Mouse (Mus musculus): ENCODE data around the gene Farp1. TPM values are rescaled to one million over a fixed set of nuclear protein-coding genes. Genes with fewer than 3 reads are reported as not detected.
"Not testable (repeated sequence)": the region's sequence is repeated elsewhere in the genome, so short reads cannot be mapped to it uniquely, and the experiment has no call there.

Farp1 gene
- total RNA-seq, 2 experiments from 2014 or later: 83.5 to 105 TPM

DNA sequence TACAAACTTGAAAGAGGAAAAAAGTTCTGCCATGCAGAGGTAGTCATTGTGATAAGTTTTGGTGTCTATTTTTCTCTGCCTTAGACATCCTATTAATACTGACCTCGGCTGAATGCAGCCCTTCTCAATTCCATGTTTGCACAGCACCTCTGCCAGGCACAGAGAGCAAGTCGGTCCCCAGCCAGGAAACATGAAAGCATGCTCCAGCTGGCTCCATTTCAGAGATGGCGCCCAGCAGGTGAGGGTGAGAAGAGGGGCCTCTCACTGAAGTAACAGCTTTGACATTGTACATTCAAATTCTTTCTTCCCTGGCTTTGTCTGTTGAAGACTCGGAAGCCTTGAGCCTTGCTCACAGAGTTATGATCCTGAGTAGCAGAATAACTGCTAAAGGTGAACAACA lies 140.9 kb downstream of the Farp1 start:
- DNase-seq (ENCODE audit: extremely low spot score in 1 of 2, low spot score in 1 of 2): no peak

DNA sequence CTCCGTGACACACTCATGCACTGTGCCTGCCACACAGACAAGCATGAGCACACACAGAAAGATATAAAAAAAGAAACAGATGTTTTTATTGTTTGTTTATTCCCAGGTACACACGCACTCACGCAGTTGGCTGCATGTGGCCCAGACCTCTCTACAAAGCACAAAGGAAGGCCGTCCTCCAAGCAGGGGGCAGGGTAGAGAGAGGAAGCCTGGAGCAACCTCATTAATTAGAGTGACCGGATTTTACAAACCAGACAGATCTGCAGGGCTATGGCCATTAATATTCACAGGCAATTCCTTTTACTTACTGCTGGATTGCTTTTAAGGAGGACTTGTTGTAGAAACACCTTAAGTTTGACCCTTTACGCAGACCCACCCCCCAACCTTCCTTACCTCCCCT lies 142.9 kb downstream of the Farp1 start:
- no peak for DNase-seq (ENCODE audit: extremely low spot score in 1 of 2, low spot score in 1 of 2)

DNA sequence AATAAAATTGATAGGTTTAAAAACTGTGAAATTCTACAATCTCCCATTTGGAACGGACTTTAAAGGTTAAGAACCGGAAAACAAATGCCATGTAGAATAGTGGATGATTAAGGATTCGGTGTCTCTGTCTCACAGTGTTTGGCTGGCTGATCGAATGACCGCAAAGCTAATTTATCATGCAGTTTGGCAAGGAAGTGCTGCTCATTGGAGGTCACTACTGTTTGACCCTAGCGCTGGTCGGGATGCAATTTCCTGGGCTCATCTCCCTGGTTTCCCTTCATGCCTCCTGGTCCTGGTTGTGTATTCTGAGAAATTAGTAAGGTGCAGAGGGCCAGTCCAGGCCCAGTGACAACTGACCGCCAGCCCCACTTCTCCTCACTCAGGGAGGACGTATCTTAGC lies 145.6 kb downstream of the Farp1 start:
- DNase-seq (ENCODE audit: extremely low spot score in 1 of 2, low spot score in 1 of 2): no peak

DNA sequence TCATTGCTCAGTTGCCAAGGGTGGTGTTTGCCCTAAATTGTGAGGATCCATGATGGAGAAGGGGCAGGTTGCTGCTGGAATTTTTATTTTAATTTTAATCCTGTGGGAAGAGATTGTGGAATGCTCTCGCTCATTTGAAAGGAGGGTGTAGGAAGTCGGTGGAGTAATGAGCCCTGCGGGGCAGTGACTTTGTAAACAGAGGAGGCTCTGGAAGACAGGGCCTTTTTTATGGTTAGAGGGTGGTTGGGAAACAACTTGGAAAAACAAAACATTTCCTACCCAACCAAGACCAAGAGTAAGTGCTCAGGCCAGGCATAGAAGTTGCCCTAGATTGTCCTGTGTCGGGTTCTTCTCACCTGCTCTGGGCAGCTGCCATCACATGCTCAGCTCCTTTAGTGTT lies 146.8 kb downstream of the Farp1 start:
- no peak for DNase-seq (ENCODE audit: extremely low spot score in 1 of 2, low spot score in 1 of 2)

DNA sequence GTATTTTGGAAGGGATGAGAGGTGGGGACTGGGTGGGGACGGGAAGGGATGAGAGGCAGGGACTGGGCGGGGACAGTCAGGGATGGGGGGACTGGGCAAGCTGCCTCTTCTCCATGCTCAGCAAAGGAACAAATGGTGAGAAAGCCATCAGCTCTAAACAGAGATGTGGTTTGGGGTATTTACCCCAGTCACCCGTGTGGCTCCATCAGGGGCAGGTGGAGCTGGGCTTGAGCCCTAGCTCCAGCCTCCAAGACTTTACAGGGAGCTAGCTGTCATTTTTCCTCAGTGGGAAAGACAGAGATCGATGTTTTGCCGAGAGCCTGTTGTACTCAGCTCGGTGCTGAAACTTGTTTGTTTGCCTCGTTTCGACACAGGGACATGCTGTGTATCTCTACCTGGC lies 148.0 kb downstream of the Farp1 start:
- DNase-seq (ENCODE audit: extremely low spot score in 1 of 2, low spot score in 1 of 2): no peak

DNA sequence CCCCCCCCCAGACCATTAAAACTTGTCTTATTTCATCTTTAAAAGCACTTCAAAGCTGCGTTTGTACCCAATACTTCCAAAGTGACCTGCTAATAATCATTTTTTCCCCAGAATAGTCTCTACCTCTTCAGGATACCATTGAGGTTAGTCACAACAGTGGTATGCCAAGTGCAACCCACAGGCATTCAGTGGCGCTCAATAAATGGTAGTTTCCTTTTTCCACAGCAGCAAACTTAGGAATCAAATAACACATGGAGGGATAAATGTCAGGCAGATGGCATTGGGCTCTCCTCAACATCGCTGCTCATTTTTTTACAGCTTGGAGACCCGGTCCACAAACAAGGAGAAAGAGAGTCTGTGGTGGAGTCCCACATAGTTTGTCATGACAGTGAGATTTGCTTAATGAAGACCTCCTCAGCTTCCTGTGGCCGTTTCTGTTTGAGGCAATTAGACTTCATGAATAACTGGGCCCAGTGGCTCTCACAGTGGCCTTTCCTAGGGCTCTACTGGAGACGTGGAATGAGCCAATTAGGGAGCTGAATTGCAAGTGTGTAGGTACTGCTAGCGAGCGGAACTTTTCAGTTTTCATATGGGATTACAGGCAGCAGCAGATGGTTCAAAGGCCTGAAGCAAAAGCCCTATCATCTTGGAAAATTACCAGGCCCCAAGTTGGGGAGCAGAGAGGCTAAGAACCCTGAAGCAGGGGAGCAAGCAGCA lies 148.6 kb downstream of the Farp1 start:
- DNase-seq (ENCODE audit: extremely low spot score in 1 of 2, low spot score in 1 of 2): no peak

DNA sequence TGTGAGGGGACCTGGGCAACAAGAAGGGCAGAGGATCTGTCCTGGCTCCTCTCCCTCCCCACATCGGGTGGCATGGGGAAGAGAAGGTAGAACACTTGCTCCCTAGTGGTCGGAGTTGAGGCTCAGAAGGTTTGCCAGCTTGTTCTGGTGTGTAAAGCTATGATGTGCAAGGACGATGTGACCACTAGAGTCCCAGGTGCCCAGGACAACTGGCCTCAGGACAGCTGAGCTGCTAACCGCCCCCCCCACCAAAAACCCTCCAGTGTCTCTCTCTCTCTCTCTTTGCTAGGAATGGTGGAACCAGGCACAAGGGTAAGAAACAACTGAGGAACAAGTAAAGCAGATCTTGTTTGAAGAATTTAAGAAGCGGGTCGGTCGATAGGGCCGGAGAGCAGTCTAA lies 149.4 kb downstream of the Farp1 start:
- DNase-seq (ENCODE audit: extremely low spot score in 1 of 2, low spot score in 1 of 2): no peak

DNA sequence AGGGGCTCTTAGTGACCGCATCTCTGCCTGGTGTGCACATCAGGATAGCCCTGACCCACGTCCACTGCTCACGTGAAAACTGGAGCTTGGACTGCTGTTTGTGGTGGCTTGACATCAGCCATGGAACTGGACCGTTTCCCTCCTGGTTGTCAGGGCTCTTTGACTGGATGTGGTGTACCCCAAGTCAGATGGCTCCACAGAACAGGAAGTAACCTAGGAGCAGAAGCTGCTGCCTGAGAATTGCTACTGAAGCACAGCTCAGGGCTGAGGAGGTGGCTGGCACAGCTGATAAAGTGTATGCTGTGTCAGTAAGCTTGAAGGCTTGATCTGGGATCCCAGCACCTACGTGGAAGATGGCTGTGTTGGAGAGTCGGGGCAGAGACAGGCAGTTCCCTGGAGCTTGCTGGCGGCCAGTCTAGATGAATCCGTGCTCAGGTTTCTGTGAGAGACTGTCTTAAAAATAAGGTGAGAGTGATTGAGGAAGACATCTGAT lies 151.4 kb downstream of the Farp1 start:
- no peak for DNase-seq (ENCODE audit: extremely low spot score in 1 of 2, low spot score in 1 of 2)

DNA sequence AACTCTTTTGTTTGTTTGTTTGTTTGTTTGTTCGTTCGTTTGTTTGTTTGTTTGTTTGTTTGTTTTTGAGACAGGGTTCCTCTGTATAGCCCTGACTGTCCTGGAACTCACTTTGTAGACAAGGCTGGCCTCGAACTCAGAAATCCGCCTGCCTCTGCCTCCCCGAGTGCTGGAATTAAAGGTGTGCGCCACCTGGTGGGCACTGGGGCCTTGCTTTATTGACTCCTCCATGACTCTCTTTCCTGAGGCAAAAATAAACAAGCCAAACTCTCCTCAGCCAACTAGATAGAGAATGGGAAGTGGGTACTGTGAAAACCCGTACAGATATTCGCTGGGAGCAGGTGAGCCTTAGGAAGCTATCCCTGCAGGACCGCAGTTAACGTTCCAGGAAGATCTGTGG lies 154.8 kb downstream of the Farp1 start:
- DNase-seq (ENCODE audit: extremely low spot score in 1 of 2, low spot score in 1 of 2): not testable (repeated sequence)

DNA sequence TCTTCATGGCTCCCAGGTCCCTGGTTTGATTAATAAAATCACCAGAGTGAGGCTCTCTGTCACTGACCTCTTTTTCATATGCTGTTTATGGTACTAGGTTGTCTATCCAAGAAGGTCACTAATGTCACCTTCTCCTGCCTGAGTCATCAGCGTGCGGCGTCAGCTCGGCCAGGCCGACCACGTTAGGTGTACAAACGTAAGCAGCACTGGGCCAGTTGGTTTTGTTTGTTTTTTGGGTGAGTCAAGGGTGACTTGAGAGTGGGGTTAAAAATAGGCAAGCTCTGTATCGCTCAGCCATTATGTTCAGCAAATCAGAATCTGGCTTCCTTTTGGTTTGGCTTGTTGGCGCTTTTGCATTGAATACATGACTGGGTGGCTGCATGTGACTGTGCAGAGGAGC lies 155.4 kb downstream of the Farp1 start:
- DNase-seq (ENCODE audit: extremely low spot score in 1 of 2, low spot score in 1 of 2): no peak

DNA sequence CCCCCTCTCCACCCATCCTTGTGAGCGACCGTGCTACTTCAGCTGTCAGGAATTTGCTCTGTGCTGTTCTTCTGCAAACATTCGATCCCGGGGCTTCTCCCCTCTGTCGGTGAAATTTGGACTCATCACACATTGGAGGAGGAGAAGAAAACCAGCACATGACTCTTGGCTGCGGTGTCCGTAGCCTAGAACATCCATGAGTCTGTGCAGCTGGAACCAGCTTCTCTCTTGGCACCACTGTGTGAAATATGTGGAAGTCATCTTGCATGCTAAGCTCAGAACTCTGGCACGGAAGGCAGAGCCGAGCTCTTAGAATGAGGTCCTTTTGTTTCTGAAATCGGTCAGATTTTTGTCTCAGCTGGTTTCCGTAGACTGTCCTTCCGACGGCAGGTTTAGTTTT lies 156.7 kb downstream of the Farp1 start:
- DNase-seq (ENCODE audit: extremely low spot score in 1 of 2, low spot score in 1 of 2): no peak

DNA sequence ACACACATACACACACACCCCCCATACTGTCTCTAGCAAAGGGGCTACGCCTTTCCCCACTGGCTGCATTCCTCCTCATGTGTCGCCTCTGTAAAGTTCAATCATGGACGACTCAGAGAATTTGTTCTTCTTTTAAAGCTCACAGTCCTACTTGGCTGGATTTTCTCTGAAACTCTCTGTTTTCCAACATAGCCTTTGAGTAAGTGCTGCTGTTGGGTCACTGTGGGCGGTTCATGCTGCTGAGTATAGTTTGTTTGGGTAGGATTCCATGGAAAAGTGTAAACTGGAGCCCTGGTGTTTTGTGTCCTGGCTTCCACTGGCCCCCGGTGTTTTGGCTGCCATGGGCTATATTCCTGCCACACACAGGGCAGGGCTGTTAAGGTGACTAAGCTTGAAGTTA lies 157.4 kb downstream of the Farp1 start:
- DNase-seq (ENCODE audit: extremely low spot score in 1 of 2, low spot score in 1 of 2): no peak

DNA sequence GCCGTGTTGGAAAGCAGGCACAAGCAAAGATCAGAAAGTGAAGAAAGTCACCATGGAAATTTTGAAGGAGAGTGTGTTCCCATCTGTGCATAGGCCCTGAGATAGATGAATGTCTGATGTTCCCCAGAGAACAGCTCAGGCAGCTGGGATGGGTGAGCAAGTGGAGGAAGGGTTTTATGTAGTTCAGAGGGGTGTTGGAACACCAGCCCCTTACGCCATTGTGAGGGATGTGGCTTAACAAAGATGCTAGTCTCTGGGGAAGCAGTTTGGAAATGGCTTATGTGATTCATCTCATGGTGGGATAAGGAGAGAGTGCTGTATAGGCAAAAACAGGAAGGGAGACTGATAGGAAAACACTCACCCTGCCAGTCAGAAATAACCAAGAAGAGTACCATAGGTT lies 159.0 kb downstream of the Farp1 start:
- DNase-seq (ENCODE audit: extremely low spot score in 1 of 2, low spot score in 1 of 2): no peak

DNA sequence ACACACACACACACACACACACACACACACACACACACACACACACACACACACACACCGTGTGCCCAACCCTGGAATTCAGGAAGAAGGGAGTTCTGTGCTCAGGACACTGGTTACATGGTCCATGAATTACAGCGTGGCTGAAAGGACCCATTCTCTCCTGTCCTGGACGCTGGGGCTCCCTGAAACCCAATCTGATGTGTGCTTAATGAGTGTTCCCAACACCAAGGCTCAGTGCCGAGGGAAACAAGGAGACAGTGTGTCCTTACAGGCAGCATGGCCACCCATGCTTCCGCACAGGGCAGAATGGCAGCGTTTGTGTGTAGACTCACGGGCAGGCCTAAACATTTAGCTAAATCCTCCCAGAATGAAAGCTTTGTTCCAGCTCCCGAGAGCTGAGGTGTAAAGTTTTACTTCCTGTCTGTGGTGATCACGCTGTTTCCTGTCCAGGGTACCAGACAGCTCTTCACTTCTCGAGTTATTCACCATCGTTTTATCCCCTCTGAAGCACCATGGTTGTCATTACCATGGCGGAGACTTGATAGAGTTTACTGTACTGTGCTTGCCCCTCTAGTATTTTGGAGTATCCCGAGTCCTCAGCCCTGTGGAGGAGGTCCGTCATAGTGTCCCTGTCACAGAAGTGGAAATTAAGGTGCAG lies 164.0 kb downstream of the Farp1 start:
- DNase-seq (ENCODE audit: extremely low spot score in 1 of 2, low spot score in 1 of 2): no peak

DNA sequence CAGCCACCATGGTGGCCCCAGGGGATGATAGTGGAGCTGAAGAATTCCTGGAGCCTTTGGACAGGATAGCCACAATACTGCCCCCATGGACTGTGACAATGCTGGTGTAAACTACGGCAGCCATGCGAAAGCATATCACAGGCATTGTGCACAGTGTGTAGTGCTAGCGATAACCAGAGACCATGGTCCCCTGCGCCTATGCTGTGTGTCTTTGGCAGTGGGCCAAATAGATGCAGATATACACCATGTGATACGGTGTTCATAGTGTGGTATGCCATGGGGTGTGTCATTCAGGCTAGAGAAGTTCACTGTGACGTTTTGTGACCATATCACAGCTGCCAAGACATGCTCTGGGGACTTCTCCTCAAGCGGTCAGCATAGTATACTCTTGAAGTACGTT lies 164.8 kb downstream of the Farp1 start:
- DNase-seq (ENCODE audit: extremely low spot score in 1 of 2, low spot score in 1 of 2): no peak

DNA sequence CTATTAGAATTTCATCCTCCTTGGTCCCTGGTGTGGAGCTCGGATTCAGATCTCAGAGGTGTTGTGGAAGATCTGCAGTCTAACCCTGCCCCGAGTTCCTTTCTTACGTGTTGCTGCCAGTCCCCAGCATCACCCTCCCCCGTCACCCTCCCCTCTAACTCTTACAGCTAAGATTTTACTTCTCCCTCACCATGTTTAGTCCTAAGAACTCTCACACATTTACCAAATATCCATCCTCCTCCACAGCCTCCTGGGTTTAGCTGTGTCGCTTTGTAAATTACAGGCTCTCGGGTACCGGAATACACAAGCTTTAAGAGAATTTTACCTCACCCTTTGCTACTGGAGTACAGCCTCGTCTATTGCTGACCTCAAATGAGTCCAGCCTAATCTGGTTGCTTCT lies 165.4 kb downstream of the Farp1 start:
- DNase-seq (ENCODE audit: extremely low spot score in 1 of 2, low spot score in 1 of 2): no peak

DNA sequence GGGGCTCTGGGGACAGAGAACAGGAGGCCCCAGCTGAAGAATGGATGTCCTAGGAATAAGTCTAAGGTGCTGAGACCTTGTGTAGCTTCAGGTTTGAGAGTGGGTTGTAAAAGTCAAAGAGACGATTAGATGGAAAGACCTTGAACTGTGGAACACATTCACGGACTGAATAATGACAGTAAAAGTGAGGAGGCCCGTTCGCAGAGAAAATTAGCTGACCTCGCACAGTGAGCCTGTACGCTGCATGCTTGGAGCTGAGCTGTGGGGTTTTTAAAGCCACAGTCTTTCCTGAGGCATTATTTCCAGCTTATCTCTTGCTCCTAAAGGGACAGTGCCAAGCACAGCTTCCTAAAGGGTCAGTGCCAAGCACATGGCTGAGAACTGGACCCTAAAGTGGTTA lies 166.2 kb downstream of the Farp1 start:
- no peak for DNase-seq (ENCODE audit: extremely low spot score in 1 of 2, low spot score in 1 of 2)

DNA sequence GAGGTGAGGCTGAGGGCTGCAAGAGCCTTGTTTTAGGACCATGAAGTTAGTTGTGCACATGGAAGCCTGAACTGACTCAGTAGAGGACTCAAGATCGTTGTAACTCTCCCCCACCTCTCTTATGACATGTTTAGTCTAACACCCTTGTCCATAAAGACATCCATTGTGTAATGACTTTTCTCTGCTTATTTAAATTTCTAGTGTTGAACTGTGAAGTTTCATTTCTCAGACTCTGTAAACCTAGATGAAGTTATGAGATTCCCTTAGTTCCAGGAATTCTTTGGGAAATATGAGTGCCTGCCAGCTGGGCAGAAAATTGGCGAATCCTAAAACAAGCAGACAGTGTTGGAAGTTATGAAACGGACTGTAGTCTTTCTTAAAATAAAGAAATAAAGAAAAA lies 170.5 kb downstream of the Farp1 start:
- no peak for DNase-seq (ENCODE audit: extremely low spot score in 1 of 2, low spot score in 1 of 2)

DNA sequence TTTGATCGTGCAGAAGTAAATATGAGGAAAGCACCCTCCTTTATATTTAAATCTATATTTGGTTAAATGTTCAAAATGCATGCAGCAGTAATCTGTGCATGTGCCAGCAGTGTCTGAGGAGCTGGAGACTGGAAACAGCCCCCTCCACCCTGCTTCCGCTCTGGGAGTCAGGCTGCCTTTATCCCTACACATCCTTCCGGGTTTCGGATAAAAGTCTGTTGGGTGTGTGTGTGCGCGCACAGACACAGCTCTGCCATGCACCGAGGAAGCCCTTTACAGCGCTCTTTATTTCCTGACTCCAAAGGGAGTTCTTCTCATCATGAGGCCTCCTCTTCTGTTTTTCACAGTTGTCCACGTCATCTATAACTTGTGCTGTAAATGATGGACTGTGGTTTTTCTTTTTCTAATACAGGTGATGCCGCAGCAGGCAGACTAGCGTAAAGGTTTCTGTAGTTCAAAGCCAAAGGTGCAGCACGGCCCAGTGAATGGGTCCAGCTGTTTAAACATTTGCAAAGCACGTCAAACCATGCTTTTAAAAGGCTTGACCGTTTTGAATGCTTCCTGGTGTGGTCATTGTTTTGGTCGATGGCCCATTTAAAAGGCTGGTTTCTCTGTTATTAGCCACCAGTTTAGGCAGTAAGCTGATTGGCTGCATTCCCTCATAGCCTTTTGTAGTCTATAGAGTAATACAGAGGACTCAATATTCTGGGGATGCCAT lies 172.6 kb downstream of the Farp1 start:
- DNase-seq (ENCODE audit: extremely low spot score in 1 of 2, low spot score in 1 of 2): no peak

DNA sequence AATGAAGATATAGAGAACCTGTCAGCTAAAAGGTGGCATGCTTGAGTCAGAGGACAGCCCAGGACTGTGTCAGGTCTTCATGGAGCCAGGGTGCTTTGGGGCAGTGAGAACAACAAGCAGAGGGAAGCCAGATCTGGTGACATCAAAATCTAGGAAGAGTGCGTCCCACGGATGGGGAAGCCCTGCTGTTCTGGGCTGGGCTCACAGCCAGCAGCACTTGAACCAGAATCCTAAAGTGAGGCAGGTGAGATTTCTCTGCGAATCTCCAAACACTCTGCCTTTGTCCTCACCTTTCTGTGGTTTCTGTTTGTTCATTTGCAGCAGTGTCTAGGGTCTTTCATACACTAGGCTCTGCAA lies 173.1 kb downstream of the Farp1 start:
- no peak for DNase-seq (ENCODE audit: extremely low spot score in 1 of 2, low spot score in 1 of 2)

DNA sequence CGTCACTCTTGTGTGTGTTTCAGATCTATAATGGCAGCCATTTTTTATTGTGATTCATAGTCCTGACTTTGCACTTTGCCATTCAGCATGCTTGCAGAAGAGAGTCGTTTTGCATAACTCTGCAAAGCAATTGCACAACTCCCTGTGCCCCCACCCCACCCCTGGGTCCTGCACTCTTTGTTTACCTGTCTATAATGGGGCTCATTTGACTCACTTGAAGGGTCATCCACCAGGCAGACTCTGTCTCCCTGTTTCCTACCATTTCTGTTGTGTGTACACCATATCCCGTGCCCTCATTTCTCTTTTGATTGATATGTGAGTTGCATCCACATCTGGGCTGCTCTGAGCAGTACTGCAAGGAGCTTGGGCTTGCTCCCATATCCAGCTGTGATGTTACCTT lies 175.3 kb downstream of the Farp1 start:
- no peak for DNase-seq (ENCODE audit: extremely low spot score in 1 of 2, low spot score in 1 of 2)

DNA sequence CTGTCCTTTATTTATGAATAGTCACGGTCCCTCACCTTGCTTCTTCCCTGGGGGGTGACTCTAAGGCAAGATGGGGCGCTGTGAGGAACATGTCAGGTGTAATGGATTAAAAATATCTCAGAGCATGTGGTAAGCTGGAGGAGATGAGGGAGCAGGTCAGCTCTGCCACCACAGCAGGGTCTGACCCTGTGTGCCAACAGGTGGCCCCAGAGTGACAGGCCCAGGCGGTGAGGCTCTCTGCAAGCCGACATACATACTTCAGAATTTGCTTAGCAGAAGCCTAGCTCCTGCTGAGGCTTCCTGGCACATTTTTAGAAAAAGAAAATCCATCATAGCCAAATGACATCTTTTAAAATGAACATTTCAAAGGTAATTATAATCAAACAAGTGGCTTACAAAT lies 178.7 kb downstream of the Farp1 start:
- DNase-seq (ENCODE audit: extremely low spot score in 1 of 2, low spot score in 1 of 2): no peak
